Mouse (Mus musculus) kidney, adult 18-20 months (tissue): Measurements from ENCODE around the gene Dock4.

ENCODE experiments used
- DNase-seq: peaks from one replicate; pipeline ENCODE4 v3.0.0; 2021

The Dock4 gene

GRCm38 (mm10) chr12:40894695-40895094 lies 448.9 kb downstream of the Dock4 start:
- DNase-seq, result no peak
